ENCODE assay signal across 25 mouse cellular contexts in genomic region chr14:114062582-114062981, GRCm38 (mm10).
DNase-seq lines count a peak whose midpoint lies in the region; ATAC-seq lines count a peak whose summit lies in the region.
"Had no signal": no experiment of that assay in that cellular context is flagged by ENCODE, and none has a peak within 500 bp of the region (broad histone marks: within the 10 kb centered on the region; RNA-seq: fewer than 3 reads in every experiment).

No protein-coding gene starts in this region.

- no peak overlapping the region for H3K4me3 ChIP-seq in hindbrain, embryonic 11.5 days (ENCODE audit: low read depth, low read length)
- no peak overlapping the region for H3K4me3 ChIP-seq in hindbrain, embryonic 16.5 days (ENCODE audit: low read length)
- no peak overlapping the region for H3K4me3 ChIP-seq in neural tube, embryonic 15.5 days (replicated peaks)
- H3K4me3 ChIP-seq: forebrain, embryonic 12.5 days; hindbrain, embryonic 13.5 days; limb, embryonic 15.5 days had no signal

- H3K36me3 ChIP-seq in hindbrain, embryonic 11.5 days (ENCODE audit: control insufficient read depth, insufficient read depth, low read length): no peaks in the 10 kb centered on the region
- H3K36me3 ChIP-seq in hindbrain, embryonic 16.5 days (ENCODE audit: control insufficient read depth, insufficient read depth, low read length): no peaks in the 10 kb centered on the region
- H3K36me3 ChIP-seq in neural tube, embryonic 15.5 days: no peaks in the 10 kb centered on the region
- H3K36me3 ChIP-seq: forebrain, embryonic 12.5 days; hindbrain, embryonic 13.5 days; limb, embryonic 15.5 days had no signal

- H3K27me3 ChIP-seq in hindbrain, embryonic 11.5 days (ENCODE audit: control insufficient read depth, insufficient read depth, low read length): no peaks in the 10 kb centered on the region
- H3K27me3 ChIP-seq in hindbrain, embryonic 16.5 days (replicated peaks; ENCODE audit: control insufficient read depth, insufficient read depth, low read length): no peaks in the 10 kb centered on the region
- no peaks in the 10 kb centered on the region for H3K27me3 ChIP-seq in neural tube, embryonic 15.5 days (replicated peaks)
- H3K27me3 ChIP-seq: forebrain, embryonic 12.5 days; hindbrain, embryonic 13.5 days; limb, embryonic 15.5 days had no signal

- no peaks in the 10 kb centered on the region for H3K4me1 ChIP-seq in hindbrain, embryonic 11.5 days (replicated peaks; ENCODE audit: control insufficient read depth, insufficient read depth, low read length)
- H3K4me1 ChIP-seq in hindbrain, embryonic 16.5 days (ENCODE audit: control insufficient read depth, insufficient read depth, low read depth, low read length): no peaks in the 10 kb centered on the region
- no peaks in the 10 kb centered on the region for H3K4me1 ChIP-seq in neural tube, embryonic 15.5 days
- H3K4me1 ChIP-seq: forebrain, embryonic 12.5 days; hindbrain, embryonic 13.5 days; limb, embryonic 15.5 days had no signal

- DNase-seq in hindbrain, embryonic 11.5 days (ENCODE audit: low spot score): peak; percentile 20
- peak; percentile 28 for DNase-seq in neural tube, embryonic 10.5 days (ENCODE audit: extremely low spot score, low spot score)
- DNase-seq in embryo, embryonic 11.5 days (ENCODE audit: low read depth, low spot score): peak; percentile 3
- DNase-seq in retina, postnatal 1 day: peak; percentile 2
- no peak for DNase-seq in yolk sac, embryonic 10.5 days (ENCODE audit: low spot score)
- DNase-seq: adrenal gland, postnatal 10 days; cerebellum, adult 9-10 months; gastrocnemius, postnatal 10 days; heart, adult 11 months; heart, postnatal 10 days; kidney, adult 2 months; kidney, postnatal 10 days; left cerebral cortex, postnatal 4 days; lung, adult 18-20 months; lung, postnatal 10 days; right cerebral cortex, postnatal 25 days; spleen, adult 18-20 months; thymus, postnatal 14 days had no signal

- ATAC-seq in hindbrain, embryonic 11.5 days (ENCODE audit: low FRiP score): peak; percentile 40; the same call in 1 of the 2 replicates
- no peak for ATAC-seq in hindbrain, embryonic 16.5 days
- no peak for ATAC-seq in neural tube, embryonic 15.5 days (ENCODE audit: low FRiP score)
- no peak for ATAC-seq in cerebellum, adult (ENCODE audit: insufficient number of reproducible peaks, low FRiP score, low TSS enrichment)

- no peaks in the 10 kb centered on the region for H3K9me3 ChIP-seq in hindbrain, embryonic 11.5 days (ENCODE audit: control insufficient read depth, low read length)
- H3K9me3 ChIP-seq in hindbrain, embryonic 16.5 days (ENCODE audit: control insufficient read depth, low read length): no peaks in the 10 kb centered on the region
- no peaks in the 10 kb centered on the region for H3K9me3 ChIP-seq in neural tube, embryonic 15.5 days (replicated peaks)
- H3K9me3 ChIP-seq: forebrain, embryonic 12.5 days; hindbrain, embryonic 13.5 days; limb, embryonic 15.5 days had no signal

- no peak overlapping the region for H3K9ac ChIP-seq in hindbrain, embryonic 11.5 days (ENCODE audit: low read depth, low read length)
- H3K9ac ChIP-seq in hindbrain, embryonic 16.5 days (ENCODE audit: low read depth, low read length): no peak overlapping the region
- no peak overlapping the region for H3K9ac ChIP-seq in neural tube, embryonic 15.5 days (replicated peaks)
- H3K9ac ChIP-seq: forebrain, embryonic 12.5 days; hindbrain, embryonic 13.5 days; limb, embryonic 15.5 days had no signal

- no peak overlapping the region for H3K27ac ChIP-seq in hindbrain, embryonic 11.5 days (ENCODE audit: low read depth, low read length)
- H3K27ac ChIP-seq in hindbrain, embryonic 16.5 days (ENCODE audit: low read depth, low read length): no peak overlapping the region
- H3K27ac ChIP-seq in neural tube, embryonic 15.5 days (replicated peaks): no peak overlapping the region
- H3K27ac ChIP-seq: forebrain, embryonic 12.5 days; hindbrain, embryonic 13.5 days; limb, embryonic 15.5 days had no signal

- WGBS in hindbrain, embryonic 11.5 days: 20% methylated on average over 4 of the region's 4 CpGs
- 36% methylated on average over 4 of the region's 4 CpGs for WGBS in hindbrain, embryonic 16.5 days
- 48% methylated on average over 4 of the region's 4 CpGs for WGBS in neural tube, embryonic 15.5 days

- H3K4me2 ChIP-seq in hindbrain, embryonic 11.5 days (replicated peaks; ENCODE audit: low read depth, low read length): no peak overlapping the region
- H3K4me2 ChIP-seq in hindbrain, embryonic 16.5 days (ENCODE audit: low read length): no peak overlapping the region
- no peak overlapping the region for H3K4me2 ChIP-seq in neural tube, embryonic 15.5 days
- H3K4me2 ChIP-seq: forebrain, embryonic 12.5 days; heart, embryonic 11.5 days; hindbrain, embryonic 13.5 days; limb, embryonic 15.5 days had no signal
